Mouse (Mus musculus) midbrain, embryonic 11.5 days (tissue): ENCODE measurements at regions not wholly inside any gene's neighbourhood (a gene's known extent, or its start where the extent isn't known, plus 50 kb on each side); places are given as distances from the start of the nearest gene placed in this dataset.

ENCODE experiments used
- ATAC-seq: fragments of 200-750 bp; cut with Nextera tagmentation; 2 replicates; pipeline ENCODE4 v1.8.0; 2017; ENCODE audit warnings: moderate TSS enrichment, moderate library complexity; ENCODE audit not compliant: low FRiP score
- DNase-seq: peaks from one replicate; pipeline ENCODE4 v3.0.0; 2015; ENCODE audit warnings: low spot score; ENCODE audit errors: missing footprints
- H3K27ac ChIP-seq: fragments of 300-500 bp; sonication (generic); 2 replicates; pipeline ENCODE4 v1.5.1; 2014; ENCODE audit warnings: low read depth, low read length
- H3K27me3 ChIP-seq: fragments of 300-500 bp; sonication (generic); 2 replicates; pipeline ENCODE4 v1.6.1; 2014; ENCODE audit warnings: mild to moderate bottlenecking, low read length, moderate library complexity, mixed read lengths; ENCODE audit not compliant: control insufficient read depth, insufficient read depth
- H3K36me3 ChIP-seq: fragments of 300-500 bp; sonication (generic); 2 replicates; pipeline ENCODE4 v1.6.1; 2014; ENCODE audit warnings: mild to moderate bottlenecking, low read length, moderate library complexity, mixed read lengths; ENCODE audit not compliant: control insufficient read depth, insufficient read depth
- H3K4me1 ChIP-seq: fragments of 300-500 bp; sonication (generic); 2 replicates; pipeline ENCODE4 v1.6.1; 2014; ENCODE audit warnings: low read length; ENCODE audit not compliant: control insufficient read depth, insufficient read depth
- H3K4me2 ChIP-seq: fragments of 300-500 bp; sonication (generic); 2 replicates; pipeline ENCODE4 v1.6.1; 2014; ENCODE audit warnings: mild to moderate bottlenecking, moderate library complexity
- H3K4me3 ChIP-seq: fragments of 300-500 bp; sonication (generic); 2 replicates; pipeline ENCODE4 v1.5.1; 2014; ENCODE audit warnings: low read depth, low read length
- H3K9ac ChIP-seq: fragments of 300-500 bp; sonication (generic); 2 replicates; pipeline ENCODE4 v1.6.1; 2014; ENCODE audit warnings: low read length
- H3K9me3 ChIP-seq: fragments of 300-500 bp; sonication (generic); 2 replicates; pipeline ENCODE4 v1.6.1; 2016; ENCODE audit warnings: low read length; ENCODE audit not compliant: control insufficient read depth
- WGBS: fragments of 180-500 bp; shearing (Covaris S2); extraction: QIAGEN DNeasy Blood & Tissue Kit; methylation state at CpG from one replicate; pipeline ENCODE4 v1.1.7; 2014; 5-methylcytosine and 5-hydroxymethylcytosine counted together

- no peak for ATAC-seq
- no peak overlapping the region for H3K4me3 ChIP-seq
- no peak overlapping the region for H3K27ac ChIP-seq
- DNase-seq, result no peak
- 56% methylated on average over 2 of the region's 2 CpGs for WGBS
- no peak overlapping the region for H3K4me2 ChIP-seq
- H3K9me3 ChIP-seq, result no peaks in the 10 kb centered on the region
- H3K4me1 ChIP-seq, result no peaks in the 10 kb centered on the region
- no peak overlapping the region for H3K9ac ChIP-seq
- H3K27me3 ChIP-seq, result no peaks in the 10 kb centered on the region
- H3K36me3 ChIP-seq, result no peaks in the 10 kb centered on the region
Measured at GRCm38 (mm10) chr4:64832882-64833281, 291.1 kb upstream of the Pappa start.

- WGBS, result 74% methylated on average over 2 of the region's 2 CpGs
- Histone ChIP-seq H3K27me3 (no peaks in the 10 kb centered on the region), H3K4me2 (no peak overlapping the region), H3K4me1 (no peaks in the 10 kb centered on the region), H3K9ac (no peak overlapping the region), H3K9me3 (no peaks in the 10 kb centered on the region), H3K27ac (no peak overlapping the region), H3K4me3 (no peak overlapping the region), H3K36me3 (no peaks in the 10 kb centered on the region)
- DNase-seq (no peak), ATAC-seq (no peak)
Measured at GRCm38 (mm10) chr4:64874521-64874920, 249.5 kb upstream of the Pappa start.

- ATAC-seq, result no peak
- no peak overlapping the region for H3K9ac ChIP-seq
- H3K4me1 ChIP-seq, result no peaks in the 10 kb centered on the region
- no peaks in the 10 kb centered on the region for H3K27me3 ChIP-seq
- no peaks in the 10 kb centered on the region for H3K36me3 ChIP-seq
- DNase-seq, result no peak
- WGBS, result 93% methylated on average over 1 of the region's 1 CpGs
- no peak overlapping the region for H3K4me2 ChIP-seq
- no peaks in the 10 kb centered on the region for H3K9me3 ChIP-seq
- no peak overlapping the region for H3K27ac ChIP-seq
- H3K4me3 ChIP-seq, result no peak overlapping the region
Measured at GRCm38 (mm10) chr4:64876924-64877323, 247.1 kb upstream of the Pappa start.

- H3K27me3 ChIP-seq, result no peaks in the 10 kb centered on the region
- WGBS, result 80% methylated on average over 3 of the region's 3 CpGs
- no peaks in the 10 kb centered on the region for H3K9me3 ChIP-seq
- ATAC-seq (no peak), DNase-seq (no peak)
- no peak overlapping the region for H3K9ac ChIP-seq
- H3K4me1 ChIP-seq, result no peaks in the 10 kb centered on the region
- no peak overlapping the region for H3K4me3 ChIP-seq
- H3K36me3 ChIP-seq, result no peaks in the 10 kb centered on the region
- no peak overlapping the region for H3K27ac ChIP-seq
- H3K4me2 ChIP-seq, result no peak overlapping the region
Measured at GRCm38 (mm10) chr4:64897935-64898334, 226.0 kb upstream of the Pappa start.

GRCm38 (mm10) chr4:64901091-64901845 lies 222.7 kb upstream of the Pappa start:
- H3K9me3 ChIP-seq, result no peaks in the 10 kb centered on the region
- H3K27ac ChIP-seq, result no peak overlapping the region
- H3K4me1 ChIP-seq, result no peaks in the 10 kb centered on the region
- ATAC-seq, result no peak
- no peak overlapping the region for H3K4me2 ChIP-seq
- DNase-seq, result no peak
- no peak overlapping the region for H3K4me3 ChIP-seq
- no peaks in the 10 kb centered on the region for H3K27me3 ChIP-seq
- no peak overlapping the region for H3K9ac ChIP-seq
- WGBS, result 79% methylated on average over 5 of the region's 5 CpGs
- H3K36me3 ChIP-seq, result no peaks in the 10 kb centered on the region

- no peaks in the 10 kb centered on the region for H3K36me3 ChIP-seq
- no peaks in the 10 kb centered on the region for H3K27me3 ChIP-seq
- H3K27ac ChIP-seq, result no peak overlapping the region
- DNase-seq, result no peak
- no peaks in the 10 kb centered on the region for H3K9me3 ChIP-seq
- no peaks in the 10 kb centered on the region for H3K4me1 ChIP-seq
- no peak overlapping the region for H3K4me2 ChIP-seq
- no peak for ATAC-seq
- no peak overlapping the region for H3K9ac ChIP-seq
- H3K4me3 ChIP-seq, result no peak overlapping the region
Measured at GRCm38 (mm10) chr4:64923751-64924150, 200.2 kb upstream of the Pappa start.

GRCm38 (mm10) chr4:64928553-64928952 lies 195.4 kb upstream of the Pappa start:
- H3K9ac ChIP-seq, result no peak overlapping the region
- no peak overlapping the region for H3K4me3 ChIP-seq
- DNase-seq (no peak), ATAC-seq (no peak)
- H3K9me3 ChIP-seq, result no peaks in the 10 kb centered on the region
- 65% methylated on average over 2 of the region's 2 CpGs for WGBS
- no peak overlapping the region for H3K4me2 ChIP-seq
- no peaks in the 10 kb centered on the region for H3K27me3 ChIP-seq
- H3K27ac ChIP-seq, result no peak overlapping the region
- no peaks in the 10 kb centered on the region for H3K36me3 ChIP-seq
- H3K4me1 ChIP-seq, result no peaks in the 10 kb centered on the region

GRCm38 (mm10) chr4:64945547-64945946 lies 178.4 kb upstream of the Pappa start:
- H3K4me1 ChIP-seq, result no peaks in the 10 kb centered on the region
- no peaks in the 10 kb centered on the region for H3K36me3 ChIP-seq
- no peak for ATAC-seq
- H3K4me3 ChIP-seq, result no peak overlapping the region
- no peak overlapping the region for H3K9ac ChIP-seq
- H3K27me3 ChIP-seq, result no peaks in the 10 kb centered on the region
- no peak overlapping the region for H3K27ac ChIP-seq
- H3K9me3 ChIP-seq, result no peaks in the 10 kb centered on the region
- DNase-seq, result no peak
- no peak overlapping the region for H3K4me2 ChIP-seq

GRCm38 (mm10) chr4:64952651-64953050 lies 171.3 kb upstream of the Pappa start:
- no peak overlapping the region for H3K4me2 ChIP-seq

More at GRCm38 (mm10) chr4:64952651-64953050, 171.3 kb upstream of the Pappa start:
- ATAC-seq, result no peak
- no peak for DNase-seq
- H3K27ac ChIP-seq, result no peak overlapping the region
- no peak overlapping the region for H3K4me3 ChIP-seq
- no peaks in the 10 kb centered on the region for H3K27me3 ChIP-seq
- H3K4me1 ChIP-seq, result no peaks in the 10 kb centered on the region
- no peaks in the 10 kb centered on the region for H3K36me3 ChIP-seq
- H3K9ac ChIP-seq, result no peak overlapping the region
- H3K9me3 ChIP-seq, result no peaks in the 10 kb centered on the region
